ENCODE assay signal across 9 mouse cellular contexts in the genomic region with DNA sequence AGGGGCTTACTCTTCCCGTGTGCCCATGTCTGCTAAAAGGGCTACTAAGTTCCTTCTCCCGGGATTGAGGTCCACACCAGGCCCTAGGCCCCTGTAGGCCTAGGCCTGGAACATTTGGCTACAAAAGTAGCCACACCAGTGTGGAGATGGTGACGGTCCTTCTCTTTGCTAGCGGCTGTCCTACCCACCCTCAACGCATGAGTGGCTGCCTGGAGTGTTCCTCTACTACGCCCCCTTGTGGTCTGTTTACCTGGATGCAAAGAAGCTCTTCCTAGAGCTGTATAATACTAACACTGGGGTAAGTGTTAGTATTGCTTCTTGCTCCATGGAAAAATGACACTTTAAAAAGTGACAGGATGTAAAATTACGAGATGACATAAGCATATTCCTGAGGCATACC.
DNase-seq lines count a peak whose midpoint lies in the region; ATAC-seq and TF ChIP-seq lines count a peak whose summit lies in the region.
"Had no signal": no experiment of that assay in that cellular context is flagged by ENCODE, and none has a peak within 500 bp of the region (broad histone marks: within the 10 kb centered on the region; RNA-seq: fewer than 3 reads in every experiment).

No protein-coding gene starts in this region.

- peak; percentile 20; the same call in 1 of the 2 replicates for TF ChIP-seq CTCF in embryonic fibroblast, embryonic 13.5 days (IDR thresholded peaks at IDR 0.05; ENCODE audit: borderline replicate concordance, insufficient read depth, low read length)

- peaks cover 14% of the 10 kb centered on the region; the same call in 1 of the 2 replicates for H3K36me3 ChIP-seq in macrophage (ENCODE audit: inconsistent target)
- H3K36me3 ChIP-seq in intestine, embryonic 15.5 days, result no peaks in the 10 kb centered on the region

- 36% methylated on average over 7 of the region's 7 CpGs for WGBS in macrophage (ENCODE audit: missing documents)
- WGBS in intestine, embryonic 15.5 days, result 64% methylated on average over 7 of the region's 7 CpGs

- DNase-seq in gastrocnemius, postnatal 10 days, result peak; percentile 44
- no peak for DNase-seq in gastrocnemius, postnatal 25 days
- peak; percentile 25 for DNase-seq in spleen, adult 12 weeks (ENCODE audit: low spot score)
- DNase-seq in spleen, adult 18-20 months, result no peak
- no peak for DNase-seq in urinary bladder, adult 2 months (ENCODE audit: low spot score)

- H3K9ac ChIP-seq in intestine, embryonic 15.5 days, result no peak overlapping the region
- H3K9ac ChIP-seq: limb, embryonic 12.5 days had no signal

- no peak overlapping the region for H3K27ac ChIP-seq in embryonic fibroblast, embryonic 13.5 days (ENCODE audit: insufficient read depth, low read length)
- H3K27ac ChIP-seq in macrophage, result peak overlapping the region; percentile 92
- H3K27ac ChIP-seq in intestine, embryonic 15.5 days, result no peak overlapping the region
- H3K27ac ChIP-seq: limb, embryonic 12.5 days had no signal

- ATAC-seq in intestine, embryonic 15.5 days, result no peak

- H3K79me2 ChIP-seq in macrophage (ENCODE audit: inconsistent target), result peaks cover 83% of the 10 kb centered on the region

- peaks cover 2% of the 10 kb centered on the region for H3K4me1 ChIP-seq in embryonic fibroblast, embryonic 13.5 days (ENCODE audit: control insufficient read depth, insufficient read depth, low read length)
- peaks cover 25% of the 10 kb centered on the region for H3K4me1 ChIP-seq in intestine, embryonic 15.5 days (replicated peaks)

- H3K27me3 ChIP-seq in intestine, embryonic 15.5 days (replicated peaks), result no peaks in the 10 kb centered on the region

- no peak overlapping the region for H3K4me2 ChIP-seq in intestine, embryonic 15.5 days (replicated peaks)
- H3K4me2 ChIP-seq: limb, embryonic 12.5 days had no signal

- no peaks in the 10 kb centered on the region for H3K9me3 ChIP-seq in intestine, embryonic 15.5 days
- H3K9me3 ChIP-seq: limb, embryonic 12.5 days had no signal

- no peak for TF ChIP-seq POLR2A in embryonic fibroblast, embryonic 13.5 days (IDR thresholded peaks at IDR 0.05; ENCODE audit: low read depth, low read length)

- H3K4me3 ChIP-seq in embryonic fibroblast, embryonic 13.5 days (ENCODE audit: insufficient read depth, low read length), result no peak overlapping the region
- peak overlapping the region; percentile 95 for H3K4me3 ChIP-seq in macrophage (ENCODE audit: inconsistent target)
- H3K4me3 ChIP-seq in intestine, embryonic 15.5 days (replicated peaks), result no peak overlapping the region
- H3K4me3 ChIP-seq: limb, embryonic 12.5 days had no signal

Comparison
In these comparisons a context has a peak if more than half of its experiments do, and no peak if none do; other contexts are left out.
1. DNase-seq: peak in gastrocnemius, postnatal 10 days (single experiment) and spleen, adult 12 weeks (single experiment); none in gastrocnemius, postnatal 25 days (single experiment), spleen, adult 18-20 months (0 of 2) and urinary bladder, adult 2 months (single experiment).